Mouse (Mus musculus) megakaryocyte, embryonic 14.5 days (primary cell): ENCODE results near the gene Caskin1.

Experiments used
- FLI1 ChIP-seq: IDR thresholded peaks from 2 replicates; pipeline ENCODE4 v1.6.1; 2012; ENCODE audit warnings: low read length, inconsistent platforms, mixed read lengths
- GATA1 ChIP-seq: IDR thresholded peaks from 3 replicates; pipeline ENCODE4 v1.6.1; 2012; ENCODE audit warnings: mixed read lengths, low read length, inconsistent platforms, borderline replicate concordance

DNA sequence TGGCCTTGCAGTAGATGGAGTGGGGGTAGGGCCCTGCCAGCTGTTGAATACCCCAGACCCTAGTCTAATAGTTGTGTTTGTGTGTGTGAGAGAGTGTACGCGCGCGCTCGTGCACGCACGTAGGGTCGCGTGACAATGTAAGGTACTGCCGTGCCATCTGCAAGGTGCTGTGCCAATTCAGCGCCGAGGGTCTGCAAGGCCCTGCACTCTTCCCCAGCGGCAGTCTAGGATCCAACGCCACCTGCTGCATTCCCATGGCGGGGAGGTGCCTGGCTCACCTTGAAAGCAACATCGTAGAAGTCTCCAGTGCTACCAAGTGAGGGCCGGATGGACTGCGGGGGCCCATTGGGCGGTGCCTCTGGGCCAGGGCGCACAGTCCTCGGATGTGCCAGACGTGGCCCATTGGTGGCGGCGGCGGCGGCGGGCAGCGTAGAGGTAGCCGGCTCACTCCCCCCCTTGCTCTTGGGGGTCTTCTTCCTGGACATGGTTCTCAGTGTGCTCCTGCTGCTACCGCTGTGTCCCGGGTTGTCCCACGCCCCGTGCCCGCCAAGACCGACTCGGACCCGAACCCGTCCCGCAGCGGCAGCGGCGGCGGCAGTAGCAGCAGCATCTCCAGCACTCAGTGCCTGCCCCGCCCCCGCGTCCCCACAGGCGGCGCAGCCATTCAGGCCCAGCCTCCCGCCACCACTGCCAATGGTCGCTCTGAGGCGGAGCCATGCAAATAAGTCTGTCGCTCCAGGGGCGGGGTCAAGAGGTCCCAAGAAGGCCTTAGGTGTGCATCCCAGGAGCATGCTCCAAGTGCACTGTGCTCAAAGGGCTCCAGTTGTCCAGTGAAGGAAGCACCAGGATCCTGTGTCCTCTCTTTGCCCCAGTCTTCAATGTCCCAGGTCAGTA is 44.9 kb downstream of the Caskin1 start:
- TF ChIP-seq GATA1 (no peak), FLI1 (no peak)
